Mouse (Mus musculus) hindbrain, postnatal 0 days (tissue): Measurements from ENCODE around the gene Hacd1. TPM values are rescaled to one million over a fixed set of nuclear protein-coding genes. Genes with fewer than 3 reads are reported as not detected.

Experiments
- ATAC-seq: fragments of 200-750 bp; cut with Nextera tagmentation; 2 replicates; pipeline ENCODE4 v1.8.0; 2017; ENCODE audit warnings: mild to moderate bottlenecking, moderate TSS enrichment, moderate library complexity
- DNase-seq: peaks from one replicate; pipeline ENCODE4 v3.0.0-alpha.2; 2015; ENCODE audit warnings: low spot score
- H3K27ac ChIP-seq: fragments of 300-500 bp; sonication (generic); 2 replicates; pipeline ENCODE4 v1.5.1; 2014; ENCODE audit warnings: mild to moderate bottlenecking
- H3K27me3 ChIP-seq: fragments of 300-500 bp; sonication (generic); 2 replicates; pipeline ENCODE4 v1.6.1; 2014; ENCODE audit warnings: low read length, mixed read lengths; ENCODE audit not compliant: insufficient read depth
- H3K36me3 ChIP-seq: fragments of 300-500 bp; sonication (generic); 2 replicates; pipeline ENCODE4 v1.6.1; 2014; ENCODE audit warnings: low read length, mixed read lengths; ENCODE audit not compliant: insufficient read depth
- H3K4me1 ChIP-seq: fragments of 300-500 bp; sonication (generic); 2 replicates; pipeline ENCODE4 v1.6.1; 2014; ENCODE audit warnings: antibody characterized with exemption, low read length, mixed read lengths; ENCODE audit not compliant: insufficient read depth
- H3K4me2 ChIP-seq: fragments of 300-500 bp; sonication (generic); 2 replicates; pipeline ENCODE4 v1.6.1; 2014; ENCODE audit warnings: low read depth, mild to moderate bottlenecking, low read length, moderate library complexity, mixed read lengths
- H3K4me3 ChIP-seq: fragments of 300-500 bp; sonication (generic); 2 replicates; pipeline ENCODE4 v1.5.1; 2014; ENCODE audit warnings: low read length
- H3K9ac ChIP-seq: fragments of 300-500 bp; sonication (generic); replicated peaks from 2 replicates; pipeline ENCODE4 v1.6.1; 2014; ENCODE audit warnings: mild to moderate bottlenecking, low read length, moderate library complexity, mixed read lengths
- H3K9me3 ChIP-seq: fragments of 300-500 bp; sonication (generic); 2 replicates; pipeline ENCODE4 v1.6.1; 2016; ENCODE audit warnings: low read length, mixed read lengths
- CTCF ChIP-seq: IDR thresholded peaks from 2 replicates; pipeline ENCODE4 v1.5.1; 2016; ENCODE audit warnings: antibody characterized with exemption, control low read depth, low read depth
- WGBS: fragments of 180-500 bp; shearing (Covaris S2); extraction: QIAGEN DNeasy Blood & Tissue Kit; methylation state at CpG from one replicate; pipeline ENCODE4 v1.1.7; 2014; 5-methylcytosine and 5-hydroxymethylcytosine counted together
- polyA plus RNA-seq: library from polyadenylated mRNA; unstranded; fragments of >200 nt; fragmentation: Nextera tagmentation; extraction: Ambion mirVana; gene quantifications from 2 replicates; pipeline ENCODE4 v1.2.1, GENCODE M21; 2015
- total RNA-seq: library from RNA; depleted of rRNA; stranded (reverse); fragments of >200 nt; gene quantifications from 2 replicates; pipeline ENCODE4 v1.2.3, GENCODE M21; 2014

Hacd1 gene
- total and polyA plus RNA-seq, 2 experiments from 2014 or later: 59.8 to 88.5 TPM

- peak overlapping the region; percentile 70 for H3K9ac ChIP-seq
- no peak for TF ChIP-seq CTCF
- no peaks in the 10 kb centered on the region for H3K9me3 ChIP-seq
- no peaks in the 10 kb centered on the region for H3K4me1 ChIP-seq
- H3K27me3 ChIP-seq: no peaks in the 10 kb centered on the region
- peak overlapping the region; percentile 75 for H3K4me2 ChIP-seq
- peak overlapping the region; percentile 87 for H3K27ac ChIP-seq
- WGBS: 6% methylated on average over 6 of the region's 6 CpGs
- DNase-seq (no peak), ATAC-seq (no peak)
- peak overlapping the region; percentile 77 for H3K4me3 ChIP-seq
- H3K36me3 ChIP-seq: no peaks in the 10 kb centered on the region
Measured at GRCm38 (mm10) chr2:14054716-14055115, 1.2 kb downstream of the Hacd1 start.

GRCm38 (mm10) chr2:14054163-14054562 lies 1.8 kb downstream of the Hacd1 start:
- DNase-seq (no peak), ATAC-seq (no peak)
- Histone ChIP-seq H3K36me3 (no peaks in the 10 kb centered on the region), H3K27me3 (no peaks in the 10 kb centered on the region), H3K4me3 (peak overlapping the region; percentile 77; the same call in 1 of the 2 replicates), H3K4me2 (peak overlapping the region; percentile 75), H3K9me3 (no peaks in the 10 kb centered on the region), H3K27ac (no peak overlapping the region), H3K9ac (no peak overlapping the region), H3K4me1 (no peaks in the 10 kb centered on the region)
- WGBS: 53% methylated on average over 3 of the region's 3 CpGs
- TF ChIP-seq CTCF: no peak

GRCm38 (mm10) chr2:14053618-14054017 lies 2.3 kb downstream of the Hacd1 start:
- TF ChIP-seq CTCF: no peak
- Histone ChIP-seq H3K9ac (no peak overlapping the region), H3K36me3 (no peaks in the 10 kb centered on the region), H3K9me3 (no peaks in the 10 kb centered on the region), H3K27me3 (no peaks in the 10 kb centered on the region), H3K4me1 (no peaks in the 10 kb centered on the region), H3K4me3 (no peak overlapping the region), H3K27ac (no peak overlapping the region), H3K4me2 (peak overlapping the region; percentile 75)
- ATAC-seq: no peak
- WGBS: 59% methylated on average over 3 of the region's 3 CpGs
- DNase-seq: no peak

GRCm38 (mm10) chr2:14048808-14049207 lies 7.1 kb downstream of the Hacd1 start:
- DNase-seq (no peak), ATAC-seq (peak; percentile 16; the same call in 1 of the 2 replicates)
- Histone ChIP-seq H3K27ac (no peak overlapping the region), H3K4me1 (no peaks in the 10 kb centered on the region), H3K9me3 (no peaks in the 10 kb centered on the region), H3K27me3 (no peaks in the 10 kb centered on the region), H3K9ac (no peak overlapping the region), H3K36me3 (no peaks in the 10 kb centered on the region), H3K4me2 (no peak overlapping the region), H3K4me3 (no peak overlapping the region)
- WGBS: 80% methylated on average over 5 of the region's 5 CpGs
- no peak for TF ChIP-seq CTCF

GRCm38 (mm10) chr2:14048381-14048780 lies 7.6 kb downstream of the Hacd1 start:
- Histone ChIP-seq H3K9ac (no peak overlapping the region), H3K4me3 (no peak overlapping the region), H3K4me1 (no peaks in the 10 kb centered on the region), H3K9me3 (no peaks in the 10 kb centered on the region), H3K27ac (no peak overlapping the region), H3K4me2 (no peak overlapping the region), H3K36me3 (no peaks in the 10 kb centered on the region), H3K27me3 (no peaks in the 10 kb centered on the region)
- DNase-seq (peak; percentile 85), ATAC-seq (peak; percentile 89)
- TF ChIP-seq CTCF: peak; percentile 84

- H3K27me3 ChIP-seq: no peaks in the 10 kb centered on the region
- H3K9ac ChIP-seq: no peak overlapping the region
- H3K27ac ChIP-seq: no peak overlapping the region
- WGBS: 61% methylated on average over 9 of the region's 9 CpGs
- H3K4me3 ChIP-seq: no peak overlapping the region
- no peak overlapping the region for H3K4me2 ChIP-seq
- no peak for TF ChIP-seq CTCF
- no peaks in the 10 kb centered on the region for H3K4me1 ChIP-seq
- no peak for ATAC-seq
- H3K9me3 ChIP-seq: no peaks in the 10 kb centered on the region
- no peak for DNase-seq
- peaks cover 4% of the 10 kb centered on the region; the same call in 1 of the 2 replicates for H3K36me3 ChIP-seq
Measured at GRCm38 (mm10) chr2:14043577-14044170, 12.3 kb downstream of the Hacd1 start.

- TF ChIP-seq CTCF: no peak
- 68% methylated on average over 3 of the region's 3 CpGs for WGBS
- H3K4me3 ChIP-seq: no peak overlapping the region
- ATAC-seq (no peak), DNase-seq (no peak)
- no peaks in the 10 kb centered on the region for H3K4me1 ChIP-seq
- H3K9me3 ChIP-seq: no peaks in the 10 kb centered on the region
- no peak overlapping the region for H3K27ac ChIP-seq
- no peak overlapping the region for H3K4me2 ChIP-seq
- H3K27me3 ChIP-seq: no peaks in the 10 kb centered on the region
- H3K9ac ChIP-seq: no peak overlapping the region
- peaks cover 4% of the 10 kb centered on the region; the same call in 1 of the 2 replicates for H3K36me3 ChIP-seq
Measured at GRCm38 (mm10) chr2:14043011-14043410, 12.9 kb downstream of the Hacd1 start.
